Mouse (Mus musculus): ENCODE measurements around the gene Aff3. TPM values are rescaled to one million over a fixed set of nuclear protein-coding genes. Genes with fewer than 3 reads are reported as not detected.

Gene Aff3
- polyA plus RNA-seq, 1 experiment from 2014 or later, result 13.8 TPM

DNA sequence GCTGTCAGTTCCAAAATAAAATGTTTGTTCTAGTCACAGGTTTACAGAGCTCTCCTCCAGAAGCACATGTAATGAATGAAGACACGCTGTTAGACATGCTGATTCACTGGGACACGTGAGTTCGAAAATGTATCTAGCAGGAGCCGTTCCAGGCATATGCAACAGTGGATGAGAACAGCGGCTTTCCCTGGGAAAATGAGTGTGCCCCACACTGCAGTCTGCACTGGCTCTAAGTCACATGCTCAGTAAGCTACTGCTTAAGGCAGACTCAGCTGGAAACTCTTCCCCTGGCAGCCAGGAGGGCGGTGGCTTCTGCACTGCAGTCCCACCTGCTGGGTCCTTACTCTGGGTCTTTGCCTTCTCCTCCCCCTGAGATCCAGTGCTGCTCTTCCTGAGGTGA lies 271.2 kb downstream of the Aff3 start:
- no peak overlapping the region for H3K4me3 ChIP-seq (ENCODE audit: low read depth, low read length)
- no peak overlapping the region for H3K4me2 ChIP-seq (ENCODE audit: low read depth, low read length)
- no peak overlapping the region for H3K27ac ChIP-seq (replicated peaks; ENCODE audit: low read depth, low read length)
- WGBS, result 29% methylated on average over 6 of the region's 6 CpGs
- no peak overlapping the region for H3K9ac ChIP-seq (ENCODE audit: low read depth, low read length)
- H3K36me3 ChIP-seq (ENCODE audit: control insufficient read depth, insufficient read depth, low read length), result no peaks in the 10 kb centered on the region
- H3K9me3 ChIP-seq (ENCODE audit: control insufficient read depth, low read length), result no peaks in the 10 kb centered on the region
- peaks cover 30% of the 10 kb centered on the region for H3K4me1 ChIP-seq (ENCODE audit: control insufficient read depth, insufficient read depth, low read length)
- H3K27me3 ChIP-seq (replicated peaks; ENCODE audit: control insufficient read depth, insufficient read depth, low read length), result no peaks in the 10 kb centered on the region
- DNase-seq (ENCODE audit: low spot score) (peak; percentile 59), ATAC-seq (ENCODE audit: low read depth) (peak; percentile 26; the same call in 1 of the 2 replicates)

DNA sequence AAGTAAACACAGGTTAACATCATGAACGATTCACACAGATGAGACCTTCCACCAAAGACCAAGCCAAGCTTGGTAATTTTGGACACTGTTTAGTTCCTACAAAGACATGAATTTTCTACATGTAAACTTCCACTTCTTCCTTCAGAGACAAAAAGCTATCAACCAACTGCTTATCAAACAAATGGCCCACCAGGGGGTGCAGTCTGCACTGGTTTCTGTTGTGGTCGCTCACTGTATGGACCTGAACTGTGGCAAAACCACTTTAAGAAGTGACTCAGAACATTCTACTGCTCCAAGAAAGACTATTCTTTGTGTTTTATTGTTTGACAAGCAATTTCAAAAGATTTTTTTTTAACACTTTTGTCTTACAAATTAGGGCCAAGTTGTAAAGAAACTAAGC lies 271.8 kb downstream of the Aff3 start:
- DNase-seq (ENCODE audit: low spot score), result peak; percentile 88
- ATAC-seq (ENCODE audit: low read depth), result no peak
- Histone ChIP-seq H3K4me2 (ENCODE audit: low read depth, low read length) (no peak overlapping the region), H3K4me3 (ENCODE audit: low read depth, low read length) (no peak overlapping the region), H3K9me3 (ENCODE audit: control insufficient read depth, low read length) (no peaks in the 10 kb centered on the region), H3K9ac (ENCODE audit: low read depth, low read length) (no peak overlapping the region), H3K4me1 (ENCODE audit: control insufficient read depth, insufficient read depth, low read length) (peaks cover 28% of the 10 kb centered on the region), H3K36me3 (ENCODE audit: control insufficient read depth, insufficient read depth, low read length) (no peaks in the 10 kb centered on the region), H3K27me3 (replicated peaks; ENCODE audit: control insufficient read depth, insufficient read depth, low read length) (no peaks in the 10 kb centered on the region), H3K27ac (replicated peaks; ENCODE audit: low read depth, low read length) (no peak overlapping the region)
- WGBS, result 55% methylated on average over 2 of the region's 2 CpGs

GRCm38 (mm10) chr1:38390886-38391249 lies 273.9 kb downstream of the Aff3 start:
- Histone ChIP-seq H3K36me3 (ENCODE audit: control insufficient read depth, insufficient read depth, low read length) (no peaks in the 10 kb centered on the region), H3K9me3 (ENCODE audit: control insufficient read depth, low read length) (no peaks in the 10 kb centered on the region), H3K27ac (replicated peaks; ENCODE audit: low read depth, low read length) (no peak overlapping the region), H3K9ac (ENCODE audit: low read depth, low read length) (no peak overlapping the region), H3K4me1 (ENCODE audit: control insufficient read depth, insufficient read depth, low read length) (peaks cover 24% of the 10 kb centered on the region), H3K4me3 (ENCODE audit: low read depth, low read length) (no peak overlapping the region), H3K4me2 (ENCODE audit: low read depth, low read length) (no peak overlapping the region), H3K27me3 (replicated peaks; ENCODE audit: control insufficient read depth, insufficient read depth, low read length) (no peaks in the 10 kb centered on the region)
- peak; percentile 55 for DNase-seq (ENCODE audit: low spot score)
- ATAC-seq (ENCODE audit: low read depth), result no peak
- WGBS, result 68% methylated on average over 7 of the region's 7 CpGs

GRCm38 (mm10) chr1:38390235-38390885 lies 274.4 kb downstream of the Aff3 start:
- H3K4me2 ChIP-seq (ENCODE audit: low read depth, low read length), result no peak overlapping the region
- H3K36me3 ChIP-seq (ENCODE audit: control insufficient read depth, insufficient read depth, low read length), result no peaks in the 10 kb centered on the region
- no peak overlapping the region for H3K9ac ChIP-seq (ENCODE audit: low read depth, low read length)
- no peaks in the 10 kb centered on the region for H3K27me3 ChIP-seq (replicated peaks; ENCODE audit: control insufficient read depth, insufficient read depth, low read length)
- no peaks in the 10 kb centered on the region for H3K9me3 ChIP-seq (ENCODE audit: control insufficient read depth, low read length)
- DNase-seq (ENCODE audit: low spot score) (no peak), ATAC-seq (ENCODE audit: low read depth) (no peak)
- no peak overlapping the region for H3K27ac ChIP-seq (replicated peaks; ENCODE audit: low read depth, low read length)
- H3K4me1 ChIP-seq (ENCODE audit: control insufficient read depth, insufficient read depth, low read length), result peaks cover 19% of the 10 kb centered on the region
- 74% methylated on average over 17 of the region's 17 CpGs for WGBS
- no peak overlapping the region for H3K4me3 ChIP-seq (ENCODE audit: low read depth, low read length)

- ATAC-seq (ENCODE audit: low read depth) (0 out of 2 replicates have a peak, but pooled peaks have one; percentile 13), DNase-seq (ENCODE audit: low spot score) (no peak)
- no peaks in the 10 kb centered on the region for H3K27me3 ChIP-seq (replicated peaks; ENCODE audit: control insufficient read depth, insufficient read depth, low read length)
- 76% methylated on average over 7 of the region's 7 CpGs for WGBS
- H3K4me2 ChIP-seq (ENCODE audit: low read depth, low read length), result no peak overlapping the region
- no peak overlapping the region for H3K4me3 ChIP-seq (ENCODE audit: low read depth, low read length)
- no peaks in the 10 kb centered on the region for H3K9me3 ChIP-seq (ENCODE audit: control insufficient read depth, low read length)
- no peak overlapping the region for H3K27ac ChIP-seq (replicated peaks; ENCODE audit: low read depth, low read length)
- H3K9ac ChIP-seq (ENCODE audit: low read depth, low read length), result no peak overlapping the region
- peaks cover 11% of the 10 kb centered on the region for H3K4me1 ChIP-seq (ENCODE audit: control insufficient read depth, insufficient read depth, low read length)
- H3K36me3 ChIP-seq (ENCODE audit: control insufficient read depth, insufficient read depth, low read length), result no peaks in the 10 kb centered on the region
These were observed 275.2 kb downstream of the Aff3 start for GRCm38 (mm10) chr1:38389576-38389975.

GRCm38 (mm10) chr1:38388466-38388865 lies 276.3 kb downstream of the Aff3 start:
- peak; percentile 83 for DNase-seq (ENCODE audit: low spot score)
- H3K36me3 ChIP-seq (ENCODE audit: control insufficient read depth, insufficient read depth, low read length), result no peaks in the 10 kb centered on the region
- no peak overlapping the region for H3K4me2 ChIP-seq (ENCODE audit: low read depth, low read length)
- H3K9me3 ChIP-seq (ENCODE audit: control insufficient read depth, low read length), result no peaks in the 10 kb centered on the region
- WGBS, result 65% methylated on average over 3 of the region's 3 CpGs
- H3K9ac ChIP-seq (ENCODE audit: low read depth, low read length), result no peak overlapping the region
- no peaks in the 10 kb centered on the region for H3K27me3 ChIP-seq (replicated peaks; ENCODE audit: control insufficient read depth, insufficient read depth, low read length)
- H3K4me1 ChIP-seq (ENCODE audit: control insufficient read depth, insufficient read depth, low read length), result no peaks in the 10 kb centered on the region; the same call in none of the 2 replicates
- H3K4me3 ChIP-seq (ENCODE audit: low read depth, low read length), result no peak overlapping the region
- no peak for ATAC-seq (ENCODE audit: low read depth)
- no peak overlapping the region for H3K27ac ChIP-seq (replicated peaks; ENCODE audit: low read depth, low read length)

- ATAC-seq (ENCODE audit: low read depth) (no peak), DNase-seq (ENCODE audit: low spot score) (no peak)
- no peak overlapping the region for H3K27ac ChIP-seq (replicated peaks; ENCODE audit: low read depth, low read length)
- no peaks in the 10 kb centered on the region for H3K27me3 ChIP-seq (replicated peaks; ENCODE audit: control insufficient read depth, insufficient read depth, low read length)
- H3K4me3 ChIP-seq (ENCODE audit: low read depth, low read length), result no peak overlapping the region
- H3K9ac ChIP-seq (ENCODE audit: low read depth, low read length), result no peak overlapping the region
- H3K9me3 ChIP-seq (ENCODE audit: control insufficient read depth, low read length), result no peaks in the 10 kb centered on the region
- no peak overlapping the region for H3K4me2 ChIP-seq (ENCODE audit: low read depth, low read length)
- no peaks in the 10 kb centered on the region for H3K36me3 ChIP-seq (ENCODE audit: control insufficient read depth, insufficient read depth, low read length)
- no peaks in the 10 kb centered on the region; the same call in 1 of the 2 replicates for H3K4me1 ChIP-seq (ENCODE audit: control insufficient read depth, insufficient read depth, low read length)
- 44% methylated on average over 9 of the region's 9 CpGs for WGBS
These were observed 277.3 kb downstream of the Aff3 start for GRCm38 (mm10) chr1:38387438-38387837.

- ATAC-seq (ENCODE audit: low read depth), result no peak
- H3K27ac ChIP-seq (replicated peaks; ENCODE audit: low read depth, low read length), result no peak overlapping the region
These were observed 280.2 kb downstream of the Aff3 start for GRCm38 (mm10) chr1:38384457-38385121.

More at GRCm38 (mm10) chr1:38384457-38385121, 280.2 kb downstream of the Aff3 start:
- H3K4me2 ChIP-seq (ENCODE audit: low read depth, low read length), result no peak overlapping the region
- 0 out of 2 replicates have a peak, but pooled peaks cover 3% of the 10 kb centered on the region for H3K36me3 ChIP-seq (ENCODE audit: control insufficient read depth, insufficient read depth, low read length)
- H3K4me1 ChIP-seq (ENCODE audit: control insufficient read depth, insufficient read depth, low read length), result no peaks in the 10 kb centered on the region; the same call in 1 of the 2 replicates
- 62% methylated on average over 16 of the region's 16 CpGs for WGBS
- H3K4me3 ChIP-seq (ENCODE audit: low read depth, low read length), result no peak overlapping the region
- no peak for DNase-seq (ENCODE audit: low spot score)
- H3K9me3 ChIP-seq (ENCODE audit: control insufficient read depth, low read length), result no peaks in the 10 kb centered on the region
- H3K27me3 ChIP-seq (replicated peaks; ENCODE audit: control insufficient read depth, insufficient read depth, low read length), result no peaks in the 10 kb centered on the region
- no peak overlapping the region for H3K9ac ChIP-seq (ENCODE audit: low read depth, low read length)

Data from embryonic facial prominence, embryonic 14.5 days (tissue).